ENCODE assay signal across 11 mouse cellular contexts in genomic region chr7:96986795-96987445, GRCm38 (mm10). TPM values are rescaled to one million over a fixed set of nuclear protein-coding genes. Genes with fewer than 3 reads are reported as not detected.
A peak's percentile ranks its signal among the peaks of the same experiment; 100 is the strongest.
DNase-seq lines count a peak whose midpoint lies in the region; ATAC-seq and TF ChIP-seq lines count a peak whose summit lies in the region.
"Had no signal": no experiment of that assay in that cellular context is flagged by ENCODE, and none has a peak within 500 bp of the region (broad histone marks: within the 10 kb centered on the region; RNA-seq: fewer than 3 reads in every experiment).

No protein-coding gene starts in this region.

- no peaks in the 10 kb centered on the region for H3K9me3 ChIP-seq in hindbrain, embryonic 10.5 days
- no peaks in the 10 kb centered on the region for H3K9me3 ChIP-seq in midbrain, postnatal 0 days (ENCODE audit: low read length)
- H3K9me3 ChIP-seq: liver, embryonic 12.5 days had no signal

- peak; percentile 16 to 35 for DNase-seq in kidney, postnatal 4 days
- DNase-seq in kidney, postnatal 14 days, result no peak
- DNase-seq in embryo, embryonic 10 days (ENCODE audit: low spot score), result peak; percentile 39
- DNase-seq in hindbrain, embryonic 10.5 days (ENCODE audit: low spot score), result peak; percentile 20
- peak; percentile 34 for DNase-seq in midbrain, postnatal 0 days (ENCODE audit: low spot score)
- DNase-seq in adrenal gland, adult 2 months, result no peak
- no peak for DNase-seq in right cerebral cortex, adult 18-20 months
- DNase-seq in cerebellum, adult 8-10 months, result no peak
- DNase-seq: thymus, adult 18-20 months had no signal

- no peak overlapping the region for H3K27ac ChIP-seq in hindbrain, embryonic 10.5 days
- H3K27ac ChIP-seq in midbrain, postnatal 0 days (ENCODE audit: low read depth, low read length), result no peak overlapping the region
- H3K27ac ChIP-seq: liver, embryonic 12.5 days had no signal

- ATAC-seq in midbrain, postnatal 0 days (ENCODE audit: low FRiP score), result no peak
- ATAC-seq: CD4-positive, CD25-positive, alpha-beta regulatory T cell, adult 4 months; liver, embryonic 12.5 days had no signal

- H3K27me3 ChIP-seq in hindbrain, embryonic 10.5 days (ENCODE audit: insufficient read depth, poor library complexity, severe bottlenecking), result no peaks in the 10 kb centered on the region
- no peaks in the 10 kb centered on the region for H3K27me3 ChIP-seq in midbrain, postnatal 0 days (ENCODE audit: insufficient read depth, low read length)
- H3K27me3 ChIP-seq: liver, embryonic 12.5 days had no signal

- no peaks in the 10 kb centered on the region for H3K36me3 ChIP-seq in hindbrain, embryonic 10.5 days
- H3K36me3 ChIP-seq in midbrain, postnatal 0 days (ENCODE audit: insufficient read depth, low read length), result no peaks in the 10 kb centered on the region

- TF ChIP-seq CTCF in midbrain, postnatal 0 days (IDR thresholded peaks at IDR 0.05), result no peak

- H3K4me3 ChIP-seq in hindbrain, embryonic 10.5 days, result no peak overlapping the region
- no peak overlapping the region for H3K4me3 ChIP-seq in midbrain, postnatal 0 days (ENCODE audit: low read depth, low read length)
- H3K4me3 ChIP-seq: liver, embryonic 12.5 days had no signal

- WGBS in hindbrain, embryonic 10.5 days, result 36% methylated on average over 9 of the region's 9 CpGs
- 34% methylated on average over 9 of the region's 9 CpGs for WGBS in midbrain, postnatal 0 days

- H3K4me1 ChIP-seq in hindbrain, embryonic 10.5 days (replicated peaks), result peaks cover 47% of the 10 kb centered on the region
- H3K4me1 ChIP-seq in midbrain, postnatal 0 days (ENCODE audit: insufficient read depth, low read length), result no peaks in the 10 kb centered on the region

- no peak overlapping the region for H3K4me2 ChIP-seq in midbrain, postnatal 0 days (ENCODE audit: low read depth, low read length, poor library complexity, severe bottlenecking)
- H3K4me2 ChIP-seq: liver, embryonic 12.5 days had no signal

- no peak overlapping the region for H3K9ac ChIP-seq in midbrain, postnatal 0 days (replicated peaks; ENCODE audit: low read length, poor library complexity, severe bottlenecking)
- H3K9ac ChIP-seq: liver, embryonic 12.5 days had no signal

RNA-seq across cellular contexts. Expression of gene Nars2, which starts 35.6 kb away (rescaled TPM):
- 22.3 and 22.7 TPM in 2 replicates for polyA plus RNA-seq in hindbrain, embryonic 10.5 days (2016; fragmentation: Nextera tagmentation; extraction: Ambion mirVana)
- total RNA-seq in midbrain, postnatal 0 days (2014; rRNA removed), result 5.4 and 13.9 TPM in 2 replicates
- polyA plus RNA-seq in midbrain, postnatal 0 days (2015; fragmentation: Nextera tagmentation; extraction: Ambion mirVana), result 13.2 and 14.9 TPM in 2 replicates
- total RNA-seq in adrenal gland, adult 2 months (2021), result 10 to 100 TPM; 12.3 to 22.4 TPM
- 2.5 and 3.1 TPM in 2 replicates for polyA plus RNA-seq in adrenal gland, adult 2 months (2012; rRNA removed)

Comparison
In these comparisons a context has a peak if more than half of its experiments do, and no peak if none do; other contexts are left out.
1. DNase-seq: peak in kidney, postnatal 4 days (2 of 2), embryo, embryonic 10 days (single experiment), hindbrain, embryonic 10.5 days (single experiment) and midbrain, postnatal 0 days (single experiment); none in kidney, postnatal 14 days (single experiment), adrenal gland, adult 2 months (single experiment), right cerebral cortex, adult 18-20 months (single experiment) and cerebellum, adult 8-10 months (single experiment).